Mouse (Mus musculus): ENCODE results near the gene Ptcd3. TPM values are rescaled to one million over a fixed set of nuclear protein-coding genes. Genes with fewer than 3 reads are reported as not detected.
"Not testable (repeated sequence)": the region's sequence is repeated elsewhere in the genome, so short reads cannot be mapped to it uniquely, and the experiment has no call there.

Gene Ptcd3
- total RNA-seq, 2 experiments from 2014 or later, result 62.2 to 76.6 TPM

- intact Hi-C loops (cut with DNase I), result loop anchor here (5.0 to 10.0 kb wide), 3 partner anchors 36 to 442 kb away; no protein-coding TSS in a partner anchor
Observed at GRCm38 (mm10) chr6:71893263-71893662, 15.3 kb downstream of the Ptcd3 start.

GRCm38 (mm10) chr6:71877965-71878760, 30.4 kb downstream of the Ptcd3 start:
- intact Hi-C loops (cut with DNase I), result no loop called here
- DNase-seq (ENCODE audit: low spot score in 2 of 2), result no peak

More at GRCm38 (mm10) chr6:71893263-71893662, 15.3 kb downstream of the Ptcd3 start:
- no peak for DNase-seq (ENCODE audit: low spot score in 2 of 2)

GRCm38 (mm10) chr6:71871396-71871795, 37.2 kb downstream of the Ptcd3 start:
- DNase-seq (ENCODE audit: low spot score in 2 of 2), result no peak
- intact Hi-C loops (cut with DNase I), result no loop called here

- intact Hi-C loops (cut with DNase I), result no loop called here
- DNase-seq (ENCODE audit: low spot score in 2 of 2), result no peak
Observed at GRCm38 (mm10) chr6:71868809-71869208, 39.7 kb downstream of the Ptcd3 start.

- intact Hi-C loops (cut with DNase I), result no loop called here
- no peak for DNase-seq (ENCODE audit: low spot score in 2 of 2)
Observed at GRCm38 (mm10) chr6:71867751-71868150, 40.8 kb downstream of the Ptcd3 start.

GRCm38 (mm10) chr6:71846906-71847305, 61.6 kb downstream of the Ptcd3 start:
- intact Hi-C loops (cut with DNase I); DNase-seq (ENCODE audit: low spot score in 2 of 2): not testable (repeated sequence)

- intact Hi-C loops (cut with DNase I), result no loop called here
Observed at GRCm38 (mm10) chr6:71840597-71841290, 67.8 kb downstream of the Ptcd3 start.

GRCm38 (mm10) chr6:71839815-71840214, 68.7 kb downstream of the Ptcd3 start:
- intact Hi-C loops (cut with DNase I), result no loop called here
- no peak for DNase-seq (ENCODE audit: low spot score in 2 of 2)

More at GRCm38 (mm10) chr6:71840597-71841290, 67.8 kb downstream of the Ptcd3 start:
- no peak for DNase-seq (ENCODE audit: low spot score in 2 of 2)

- intact Hi-C loops (cut with DNase I), result no loop called here
Observed at GRCm38 (mm10) chr6:71836811-71837210, 71.7 kb downstream of the Ptcd3 start.

GRCm38 (mm10) chr6:71831581-71831960, 77.0 kb downstream of the Ptcd3 start:
- intact Hi-C loops (cut with DNase I), result no loop called here
- peak; percentile 95 to 96 for DNase-seq (ENCODE audit: low spot score in 2 of 2)

More at GRCm38 (mm10) chr6:71836811-71837210, 71.7 kb downstream of the Ptcd3 start:
- no peak for DNase-seq (ENCODE audit: low spot score in 2 of 2)

- DNase-seq (ENCODE audit: low spot score in 2 of 2), result peak; percentile 97 to 98
- intact Hi-C loops (cut with DNase I), result no loop called here
Observed at GRCm38 (mm10) chr6:71830690-71831580, 77.6 kb downstream of the Ptcd3 start, which contains the start of gene Immt. Gene Immt, plus strand, starts transcription at chr6:71831331.

Other genes starting within 250 kb of the Ptcd3 start
- gene Reep1, start 201.2 kb downstream of the Ptcd3 start, total RNA-seq (2021), result 10 to 100 TPM; 86.9 to 94.9 TPM
- gene Mrpl35, start 81.8 kb downstream of the Ptcd3 start, total RNA-seq (2021), result 10 to 100 TPM; 26.4 to 29.1 TPM
- 100 to 1,000 TPM; 142 to 143 TPM for gene Immt, start 77.4 kb downstream of the Ptcd3 start, total RNA-seq (2021)
- gene Polr1a, start 303 bp upstream of the Ptcd3 start, total RNA-seq (2021), result 10 to 100 TPM; 27.0 to 33.3 TPM
- gene St3gal5, start 188.8 kb upstream of the Ptcd3 start, total RNA-seq (2021), result 100 to 1,000 TPM; 151 to 177 TPM

Measured in left cerebral cortex, postnatal 36 days (tissue).